Mouse (Mus musculus) erythroblast, embryonic 14.5 days (primary cell): Measurements from ENCODE around the gene Bglap2.

Source experiments
- GATA1 ChIP-seq: IDR thresholded peaks from 2 replicates; pipeline ENCODE4 v1.6.1; 2012; ENCODE audit warnings: low read length, inconsistent platforms, mixed read lengths
- TAL1 ChIP-seq: IDR thresholded peaks from 3 replicates; pipeline ENCODE4 v1.6.1; 2012; ENCODE audit warnings: low read length, inconsistent platforms, mixed read lengths

DNA sequence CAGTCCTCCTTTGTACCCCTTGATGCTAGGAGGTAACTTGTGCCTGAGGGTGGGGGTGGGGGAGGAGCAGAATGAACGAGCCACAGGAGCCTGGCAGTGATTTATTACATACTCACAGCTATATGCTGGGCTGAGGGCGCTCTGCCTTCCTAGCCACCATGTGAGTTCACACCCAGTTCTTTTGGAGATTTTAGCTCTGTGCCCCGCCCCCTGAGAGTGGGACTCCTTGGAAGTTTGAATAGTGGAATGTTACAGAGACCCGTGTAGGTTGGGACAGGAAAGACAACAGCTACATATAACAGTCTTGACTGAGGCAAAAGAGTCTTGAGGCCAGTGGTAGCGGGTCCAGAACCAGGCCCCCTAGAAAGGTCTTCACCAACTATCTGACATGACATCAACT is 49.5 kb downstream of the Bglap2 start:
- TF ChIP-seq GATA1: no peak
- TF ChIP-seq TAL1: no peak
